Mouse (Mus musculus): ENCODE measurements around the gene Spred2. TPM values are rescaled to one million over a fixed set of nuclear protein-coding genes. Genes with fewer than 3 reads are reported as not detected.

Gene Spred2
- polyA plus RNA-seq (2015; fragmentation: Nextera tagmentation; extraction: Ambion mirVana): 5.0 TPM in 2 replicates

DNA sequence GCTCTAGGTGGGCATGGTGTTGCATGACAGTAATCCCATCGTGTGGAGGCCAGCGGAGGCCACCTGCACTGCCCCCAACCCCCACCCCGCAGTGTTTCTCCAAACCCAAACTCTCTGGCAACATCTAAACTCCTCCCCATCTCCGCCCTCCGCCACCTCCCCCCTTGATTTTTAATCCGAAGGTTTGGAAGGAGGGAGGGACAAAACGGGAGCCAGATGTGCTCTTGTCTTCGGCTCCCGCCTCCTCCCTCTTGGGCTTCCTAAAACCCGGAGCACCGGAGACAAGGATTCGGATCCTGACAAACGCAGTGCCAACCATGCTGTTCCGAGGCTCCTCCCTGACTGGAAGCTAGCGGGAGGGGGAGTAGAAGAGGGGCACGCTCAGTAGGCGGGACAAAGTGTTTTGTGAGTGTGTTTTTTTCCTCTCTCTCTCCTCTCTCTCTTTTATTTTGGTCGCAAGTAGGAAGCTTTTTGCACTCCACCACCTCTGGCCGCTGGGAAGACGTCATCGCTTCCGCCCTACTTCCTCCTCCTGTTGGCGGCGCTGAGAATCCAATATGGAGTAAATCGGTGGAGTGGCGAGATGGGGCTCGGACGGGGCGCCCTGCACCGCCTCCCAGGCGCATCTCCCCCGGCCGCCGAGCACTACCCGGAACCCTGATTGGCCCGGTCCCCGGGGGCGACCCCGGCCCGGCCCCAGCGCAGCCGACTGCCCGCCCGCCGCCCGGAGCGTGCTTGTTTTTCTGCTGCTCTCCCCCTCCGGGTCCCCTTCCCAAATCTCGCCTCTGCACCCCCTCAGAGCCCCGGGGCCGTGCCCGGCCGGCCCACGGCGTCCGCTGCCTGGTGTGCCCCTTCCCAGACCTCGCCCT lies at the start of gene Spred2:
Gene Spred2, plus strand, starts transcription at position 488 of the 869 bp plus-strand sequence.
- peak within 1 kb of the TSS; percentile 79 for H3K4me2 ChIP-seq (ENCODE audit: low read depth, low read length)
- H3K4me1 ChIP-seq (ENCODE audit: control insufficient read depth, insufficient read depth, low read length): peaks cover 22% of the 10 kb centered on the region
- H3K27me3 ChIP-seq (ENCODE audit: control insufficient read depth, insufficient read depth, low read length): no peaks in the 10 kb centered on the region
- peak within 1 kb of the TSS; percentile 97 for H3K9ac ChIP-seq (ENCODE audit: low read length)
- peak; percentile 76 for ATAC-seq (ENCODE audit: insufficient read depth, low FRiP score)
- peak within 1 kb of the TSS; percentile 99 for H3K4me3 ChIP-seq (replicated peaks; ENCODE audit: low read length)
- H3K9me3 ChIP-seq (replicated peaks; ENCODE audit: control insufficient read depth, low read length): no peaks in the 10 kb centered on the region
- WGBS: under 1% methylated on average over 57 of the region's 57 CpGs
- peak within 1 kb of the TSS; percentile 97 for H3K27ac ChIP-seq (ENCODE audit: low read length)
- H3K36me3 ChIP-seq (ENCODE audit: control insufficient read depth, insufficient read depth, low read length): no peaks in the 10 kb centered on the region

DNA sequence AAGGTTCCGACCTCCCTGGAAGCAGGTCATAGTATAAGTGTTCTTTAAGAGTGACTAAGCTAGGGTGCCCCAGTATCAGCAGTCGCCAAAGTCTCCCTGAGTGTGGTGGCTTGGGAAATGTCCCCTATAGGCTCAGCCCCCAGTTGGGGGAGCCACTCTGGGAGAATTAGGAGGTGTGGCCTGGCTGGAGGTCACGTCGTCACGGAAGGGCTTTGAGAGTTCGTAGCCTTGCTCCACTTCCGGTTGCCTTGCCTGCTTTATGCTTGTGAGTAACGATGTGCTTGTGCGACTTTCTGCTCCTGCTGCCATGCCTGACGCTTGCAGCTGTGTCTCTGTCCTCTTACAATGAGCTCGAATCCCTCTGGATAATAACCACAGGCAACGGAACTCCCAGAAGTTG lies 48.6 kb upstream of the Spred2 start:
- Histone ChIP-seq H3K27ac (ENCODE audit: low read length) (no peak overlapping the region), H3K9ac (ENCODE audit: low read length) (no peak overlapping the region), H3K9me3 (replicated peaks; ENCODE audit: control insufficient read depth, low read length) (no peaks in the 10 kb centered on the region), H3K4me1 (ENCODE audit: control insufficient read depth, insufficient read depth, low read length) (no peaks in the 10 kb centered on the region), H3K4me2 (ENCODE audit: low read depth, low read length) (no peak overlapping the region), H3K4me3 (replicated peaks; ENCODE audit: low read length) (no peak overlapping the region), H3K36me3 (ENCODE audit: control insufficient read depth, insufficient read depth, low read length) (no peaks in the 10 kb centered on the region), H3K27me3 (ENCODE audit: control insufficient read depth, insufficient read depth, low read length) (no peaks in the 10 kb centered on the region)
- no peak for ATAC-seq (ENCODE audit: insufficient read depth, low FRiP score)
- WGBS: 61% methylated on average over 12 of the region's 12 CpGs

DNA sequence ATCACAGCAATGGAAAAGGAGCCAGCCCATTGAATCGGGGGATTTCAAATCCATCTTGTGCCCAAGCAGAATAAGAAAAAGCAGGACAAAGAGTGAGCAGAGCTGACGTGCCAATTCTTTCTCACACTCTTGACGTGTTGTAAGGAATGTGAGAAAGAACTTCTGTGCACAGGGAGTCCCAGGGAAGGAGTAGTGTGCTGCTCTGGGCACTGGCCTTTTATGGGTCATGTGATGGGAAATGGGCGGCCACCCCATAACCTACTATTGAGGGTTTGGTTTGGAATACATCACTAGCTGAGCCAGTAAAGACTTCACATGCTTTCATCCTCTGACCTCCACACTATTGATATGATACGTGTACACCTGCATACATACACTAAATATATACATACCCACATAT lies 48.2 kb upstream of the Spred2 start:
- Histone ChIP-seq H3K9ac (ENCODE audit: low read length) (no peak overlapping the region), H3K36me3 (ENCODE audit: control insufficient read depth, insufficient read depth, low read length) (no peaks in the 10 kb centered on the region), H3K4me3 (replicated peaks; ENCODE audit: low read length) (no peak overlapping the region), H3K27me3 (ENCODE audit: control insufficient read depth, insufficient read depth, low read length) (no peaks in the 10 kb centered on the region), H3K4me2 (ENCODE audit: low read depth, low read length) (no peak overlapping the region), H3K4me1 (ENCODE audit: control insufficient read depth, insufficient read depth, low read length) (no peaks in the 10 kb centered on the region), H3K9me3 (replicated peaks; ENCODE audit: control insufficient read depth, low read length) (no peaks in the 10 kb centered on the region), H3K27ac (ENCODE audit: low read length) (no peak overlapping the region)
- WGBS: 85% methylated on average over 5 of the region's 5 CpGs
- ATAC-seq (ENCODE audit: insufficient read depth, low FRiP score): no peak

DNA sequence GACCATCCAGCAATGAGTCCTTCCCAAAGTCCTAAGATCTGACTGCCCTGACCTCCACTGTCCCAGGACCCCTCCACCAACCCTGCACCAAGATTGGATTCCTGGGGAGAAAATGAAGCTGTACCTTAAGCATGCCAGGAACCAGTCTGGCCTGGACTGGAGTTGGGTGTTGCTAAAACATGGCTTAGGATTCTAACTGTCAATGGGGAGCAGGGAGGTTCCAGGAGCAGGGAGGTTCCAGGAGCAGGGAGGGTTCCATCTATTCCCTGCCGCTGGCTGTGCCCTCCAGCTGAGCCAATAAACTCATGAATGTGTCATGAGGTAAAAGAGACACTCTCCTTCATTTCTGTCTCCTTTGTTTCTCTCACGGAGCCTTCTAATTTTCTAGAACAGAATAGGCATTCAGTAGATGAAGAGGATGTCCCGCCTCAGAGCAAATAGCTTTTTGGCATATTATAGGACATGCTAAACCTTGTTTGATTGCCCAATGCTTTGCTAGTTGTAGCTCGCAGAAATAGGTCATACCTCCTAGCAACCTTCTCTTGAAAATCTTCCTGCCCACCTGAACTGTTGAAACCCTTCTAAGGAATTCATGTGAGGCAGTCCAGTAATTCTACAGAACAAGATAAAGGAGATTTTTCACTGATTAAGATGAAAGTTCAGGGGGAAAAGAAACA lies 46.8 kb upstream of the Spred2 start:
- Histone ChIP-seq H3K27me3 (ENCODE audit: control insufficient read depth, insufficient read depth, low read length) (no peaks in the 10 kb centered on the region), H3K4me1 (ENCODE audit: control insufficient read depth, insufficient read depth, low read length) (no peaks in the 10 kb centered on the region), H3K4me3 (replicated peaks; ENCODE audit: low read length) (no peak overlapping the region), H3K4me2 (ENCODE audit: low read depth, low read length) (no peak overlapping the region), H3K9ac (ENCODE audit: low read length) (no peak overlapping the region), H3K36me3 (ENCODE audit: control insufficient read depth, insufficient read depth, low read length) (no peaks in the 10 kb centered on the region), H3K27ac (ENCODE audit: low read length) (peak overlapping the region; percentile 48; the same call in 1 of the 2 replicates), H3K9me3 (replicated peaks; ENCODE audit: control insufficient read depth, low read length) (no peaks in the 10 kb centered on the region)
- no peak for ATAC-seq (ENCODE audit: insufficient read depth, low FRiP score)
- WGBS: 44% methylated on average over 4 of the region's 4 CpGs

DNA sequence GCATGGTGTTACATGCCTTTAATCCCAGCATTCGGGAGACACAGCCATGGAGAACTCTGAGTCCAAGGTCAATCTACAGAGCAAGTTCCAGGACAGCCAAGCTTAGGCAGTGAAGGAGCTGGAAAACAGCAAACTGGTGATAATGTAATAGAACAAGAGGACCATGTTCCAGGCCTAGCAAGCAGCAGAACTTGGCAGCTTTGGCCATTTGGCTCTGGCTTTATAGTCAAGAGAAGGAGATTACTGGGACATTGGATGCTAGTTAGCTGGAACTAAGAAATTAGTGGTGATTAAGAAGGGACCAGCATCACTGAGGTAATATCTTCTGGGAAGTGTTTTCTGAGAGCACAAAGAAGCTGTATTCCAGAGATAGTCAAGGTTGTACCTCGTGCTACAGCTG lies 42.8 kb upstream of the Spred2 start:
- Histone ChIP-seq H3K27ac (ENCODE audit: low read length) (no peak overlapping the region), H3K9me3 (replicated peaks; ENCODE audit: control insufficient read depth, low read length) (no peaks in the 10 kb centered on the region), H3K4me1 (ENCODE audit: control insufficient read depth, insufficient read depth, low read length) (no peaks in the 10 kb centered on the region), H3K4me2 (ENCODE audit: low read depth, low read length) (no peak overlapping the region), H3K27me3 (ENCODE audit: control insufficient read depth, insufficient read depth, low read length) (no peaks in the 10 kb centered on the region), H3K4me3 (replicated peaks; ENCODE audit: low read length) (no peak overlapping the region), H3K36me3 (ENCODE audit: control insufficient read depth, insufficient read depth, low read length) (no peaks in the 10 kb centered on the region), H3K9ac (ENCODE audit: low read length) (no peak overlapping the region)
- ATAC-seq (ENCODE audit: insufficient read depth, low FRiP score): no peak
- 66% methylated on average over 2 of the region's 2 CpGs for WGBS

DNA sequence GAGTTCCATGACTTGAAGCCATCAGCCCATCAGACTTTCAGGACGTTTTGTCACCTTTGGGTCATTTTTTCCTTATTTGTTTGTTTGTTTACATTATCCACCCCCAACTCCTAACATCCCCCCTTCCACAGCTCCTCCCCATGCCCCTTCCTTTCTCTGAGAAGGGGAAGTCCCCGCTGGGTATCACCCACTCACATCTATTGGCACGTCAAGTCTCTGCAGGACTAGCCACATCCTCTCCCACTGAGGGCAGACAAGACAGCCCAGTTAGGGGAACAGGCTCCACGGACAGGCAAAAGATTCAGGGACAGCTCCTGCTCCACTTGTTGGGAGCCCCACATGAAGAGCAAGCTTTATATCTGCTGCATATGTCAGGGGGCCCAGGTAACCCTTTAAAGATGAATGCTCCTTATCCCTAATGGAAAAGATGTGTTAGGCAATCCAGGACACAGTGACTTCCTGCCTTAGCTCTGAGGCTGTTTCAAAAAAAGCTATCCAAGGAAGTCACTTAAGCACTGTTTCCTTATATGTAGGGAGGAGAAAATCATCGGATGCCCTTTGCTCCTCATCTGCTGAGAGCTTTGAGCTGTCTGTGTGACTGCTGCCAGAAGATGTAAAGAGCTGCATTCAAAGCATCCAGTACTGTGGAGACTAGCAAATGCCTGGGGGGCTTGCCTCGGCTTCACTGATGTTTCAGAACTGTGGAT lies 33.3 kb upstream of the Spred2 start:
- no peak overlapping the region for H3K9ac ChIP-seq (ENCODE audit: low read length)
- 38% methylated on average over 6 of the region's 6 CpGs for WGBS
- no peaks in the 10 kb centered on the region for H3K36me3 ChIP-seq (ENCODE audit: control insufficient read depth, insufficient read depth, low read length)
- no peaks in the 10 kb centered on the region; the same call in 1 of the 2 replicates for H3K4me1 ChIP-seq (ENCODE audit: control insufficient read depth, insufficient read depth, low read length)
- no peak overlapping the region for H3K27ac ChIP-seq (ENCODE audit: low read length)
- no peak for ATAC-seq (ENCODE audit: insufficient read depth, low FRiP score)
- no peak overlapping the region for H3K4me3 ChIP-seq (replicated peaks; ENCODE audit: low read length)
- no peaks in the 10 kb centered on the region for H3K9me3 ChIP-seq (replicated peaks; ENCODE audit: control insufficient read depth, low read length)
- no peaks in the 10 kb centered on the region for H3K27me3 ChIP-seq (ENCODE audit: control insufficient read depth, insufficient read depth, low read length)
- no peak overlapping the region for H3K4me2 ChIP-seq (ENCODE audit: low read depth, low read length)

DNA sequence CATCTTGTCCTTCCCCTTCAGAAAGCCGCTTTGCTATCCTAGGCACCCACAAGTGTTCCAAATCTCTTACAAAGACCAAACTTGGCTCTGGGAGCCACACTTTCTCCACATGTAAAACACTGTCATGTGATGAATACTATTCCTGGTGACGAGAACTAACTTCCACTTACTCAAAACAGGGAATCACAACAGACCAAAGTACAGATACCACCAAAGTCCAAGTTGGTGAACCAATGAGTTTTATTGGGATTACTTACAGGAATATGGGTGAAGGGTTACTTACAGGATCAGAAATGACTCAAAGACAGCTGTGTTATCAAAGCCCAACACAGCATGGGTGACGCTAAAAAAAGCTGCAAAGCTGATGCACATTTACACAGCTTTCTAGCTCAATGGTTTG lies 30.9 kb upstream of the Spred2 start:
- Histone ChIP-seq H3K9ac (ENCODE audit: low read length) (no peak overlapping the region), H3K4me2 (ENCODE audit: low read depth, low read length) (no peak overlapping the region), H3K4me1 (ENCODE audit: control insufficient read depth, insufficient read depth, low read length) (no peaks in the 10 kb centered on the region; the same call in 1 of the 2 replicates), H3K4me3 (replicated peaks; ENCODE audit: low read length) (no peak overlapping the region), H3K27me3 (ENCODE audit: control insufficient read depth, insufficient read depth, low read length) (no peaks in the 10 kb centered on the region), H3K9me3 (replicated peaks; ENCODE audit: control insufficient read depth, low read length) (no peaks in the 10 kb centered on the region), H3K36me3 (ENCODE audit: control insufficient read depth, insufficient read depth, low read length) (no peaks in the 10 kb centered on the region), H3K27ac (ENCODE audit: low read length) (no peak overlapping the region)
- ATAC-seq (ENCODE audit: insufficient read depth, low FRiP score): no peak
- 86% methylated on average over 3 of the region's 3 CpGs for WGBS

DNA sequence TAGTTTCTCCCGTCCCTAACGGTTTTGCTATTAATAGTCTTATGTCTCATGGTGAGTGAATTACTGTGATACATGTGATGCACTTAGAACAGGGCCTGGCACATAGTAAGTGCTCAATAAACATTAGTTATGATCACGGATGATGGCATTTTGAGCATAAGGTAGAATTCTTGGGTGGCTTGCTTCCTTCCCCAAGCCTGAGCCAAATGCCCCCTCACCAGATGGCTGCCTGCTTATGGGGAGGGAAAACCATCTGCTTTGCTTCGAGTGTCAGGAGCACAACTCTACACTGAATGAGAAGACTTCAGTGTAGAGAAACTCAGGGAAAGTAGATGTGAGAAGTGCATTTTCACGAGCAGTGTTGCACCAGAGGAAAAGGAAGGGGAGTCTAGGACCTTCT lies 24.6 kb upstream of the Spred2 start:
- Histone ChIP-seq H3K36me3 (ENCODE audit: control insufficient read depth, insufficient read depth, low read length) (no peaks in the 10 kb centered on the region), H3K4me2 (ENCODE audit: low read depth, low read length) (no peak overlapping the region), H3K4me1 (ENCODE audit: control insufficient read depth, insufficient read depth, low read length) (no peaks in the 10 kb centered on the region), H3K4me3 (replicated peaks; ENCODE audit: low read length) (no peak overlapping the region), H3K27ac (ENCODE audit: low read length) (no peak overlapping the region), H3K27me3 (ENCODE audit: control insufficient read depth, insufficient read depth, low read length) (no peaks in the 10 kb centered on the region), H3K9me3 (replicated peaks; ENCODE audit: control insufficient read depth, low read length) (no peaks in the 10 kb centered on the region), H3K9ac (ENCODE audit: low read length) (no peak overlapping the region)
- ATAC-seq (ENCODE audit: insufficient read depth, low FRiP score): no peak
- WGBS: 80% methylated on average over 5 of the region's 5 CpGs

DNA sequence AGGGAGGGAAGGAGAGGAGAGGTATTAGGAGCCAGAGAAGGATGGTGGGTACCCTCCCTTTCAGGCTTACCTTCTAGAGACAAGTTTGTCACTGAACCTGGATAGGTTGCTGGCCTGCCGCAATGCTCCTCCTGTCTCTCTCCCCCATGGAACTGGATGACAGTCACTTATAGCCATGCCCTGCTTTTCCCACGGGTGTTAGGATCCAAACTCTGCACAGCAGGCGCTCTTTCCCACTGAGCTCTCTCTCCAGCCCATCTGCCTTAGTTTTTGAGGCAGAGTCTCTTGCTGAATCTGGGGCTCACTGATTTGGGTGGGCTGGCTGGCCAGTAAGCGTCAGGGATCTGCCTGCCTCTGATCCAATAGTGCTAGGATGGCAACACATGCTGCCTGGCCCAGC lies 23.5 kb upstream of the Spred2 start:
- Histone ChIP-seq H3K9ac (ENCODE audit: low read length) (no peak overlapping the region), H3K27me3 (ENCODE audit: control insufficient read depth, insufficient read depth, low read length) (no peaks in the 10 kb centered on the region), H3K4me3 (replicated peaks; ENCODE audit: low read length) (no peak overlapping the region), H3K4me1 (ENCODE audit: control insufficient read depth, insufficient read depth, low read length) (no peaks in the 10 kb centered on the region), H3K9me3 (replicated peaks; ENCODE audit: control insufficient read depth, low read length) (no peaks in the 10 kb centered on the region), H3K36me3 (ENCODE audit: control insufficient read depth, insufficient read depth, low read length) (no peaks in the 10 kb centered on the region), H3K4me2 (ENCODE audit: low read depth, low read length) (no peak overlapping the region), H3K27ac (ENCODE audit: low read length) (no peak overlapping the region)
- 82% methylated on average over 4 of the region's 4 CpGs for WGBS
- no peak for ATAC-seq (ENCODE audit: insufficient read depth, low FRiP score)

Data from stomach, embryonic 16.5 days (tissue).